Mouse (Mus musculus): ENCODE data around the gene Vamp8. TPM values are rescaled to one million over a fixed set of nuclear protein-coding genes. Genes with fewer than 3 reads are reported as not detected.

Vamp8 gene
- polyA plus RNA-seq, 1 experiment from 2014 or later = 179 TPM

GRCm38 (mm10) chr6:72380131-72380770, 10.3 kb downstream of the Vamp8 start, which contains the start of gene Vamp5:
Vamp5 (minus strand) TSS chr6:72380468.
- Histone ChIP-seq H3K4me3 (peak within 1 kb of the TSS; percentile 62), H3K4me2 (peak within 1 kb of the TSS; percentile 83), H3K9ac (peak within 1 kb of the TSS; percentile 72), H3K4me1 (0 out of 2 replicates have a peak, but pooled peaks cover 6% of the 10 kb centered on the region), H3K36me3 (peaks cover 6% of the 10 kb centered on the region), H3K27ac (peak within 1 kb of the TSS; percentile 84), H3K9me3 (no peaks in the 10 kb centered on the region), H3K27me3 (no peaks in the 10 kb centered on the region)
- peak; percentile 87 for ATAC-seq (ENCODE audit: borderline replicate concordance, extremely low read depth, low FRiP score, low TSS enrichment)
- WGBS = 1% methylated on average over 49 of the region's 49 CpGs

- Histone ChIP-seq H3K4me1 (peaks cover 6% of the 10 kb centered on the region; the same call in 1 of the 2 replicates), H3K9me3 (no peaks in the 10 kb centered on the region), H3K9ac (peak overlapping the region; percentile 72), H3K36me3 (no peaks in the 10 kb centered on the region; the same call in 1 of the 2 replicates), H3K4me3 (peak overlapping the region; percentile 62), H3K27me3 (no peaks in the 10 kb centered on the region), H3K4me2 (peak overlapping the region; percentile 83), H3K27ac (peak overlapping the region; percentile 84)
- ATAC-seq (ENCODE audit: borderline replicate concordance, extremely low read depth, low FRiP score, low TSS enrichment) = peak; percentile 8; the same call in 1 of the 2 replicates
- WGBS = 43% methylated on average over 7 of the region's 7 CpGs
Observed at GRCm38 (mm10) chr6:72379377-72380130, 10.9 kb downstream of the Vamp8 start.

DNA sequence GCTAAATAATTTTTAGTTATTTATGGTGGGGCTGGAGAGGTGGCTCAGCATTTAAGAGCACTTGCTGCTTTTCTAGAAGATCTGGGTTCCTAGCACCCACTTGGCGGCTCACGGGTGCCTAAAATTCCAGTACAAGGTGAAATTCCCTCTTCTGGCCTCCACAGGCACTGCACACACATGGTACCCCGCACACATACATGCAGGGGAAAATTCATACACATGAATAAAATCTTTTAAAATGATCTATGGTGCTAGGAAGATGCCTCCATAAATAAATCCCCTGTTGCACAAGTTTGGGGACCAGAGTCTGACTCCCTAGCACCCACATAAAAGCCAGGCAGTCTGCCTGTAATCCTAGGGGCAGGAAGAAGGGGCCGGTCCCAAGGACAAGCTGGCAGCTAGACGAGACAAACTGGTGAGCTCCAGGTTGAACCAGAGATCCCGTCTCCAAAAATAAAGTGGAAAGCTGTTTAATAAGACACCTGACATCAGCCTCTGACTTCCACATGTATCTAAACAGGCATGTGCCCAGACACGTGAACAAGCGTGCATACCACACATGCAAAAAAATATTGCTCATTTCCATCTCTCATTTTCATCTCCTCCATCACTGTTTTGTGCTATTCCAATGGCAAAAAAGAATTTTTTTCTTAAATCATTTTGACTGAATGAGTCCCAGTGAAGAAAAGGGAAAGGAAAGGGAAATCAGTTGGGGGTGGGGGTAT, 11.8 kb downstream of the Vamp8 start:
- Histone ChIP-seq H3K9ac (no peak overlapping the region), H3K4me3 (0 out of 2 replicates have a peak overlapping the region, but pooled peaks have one; percentile 62), H3K36me3 (no peaks in the 10 kb centered on the region), H3K4me2 (peak overlapping the region; percentile 83), H3K27ac (no peak overlapping the region), H3K4me1 (peaks cover 15% of the 10 kb centered on the region), H3K9me3 (no peaks in the 10 kb centered on the region), H3K27me3 (no peaks in the 10 kb centered on the region)
- WGBS = 89% methylated on average over 8 of the region's 8 CpGs
- ATAC-seq (ENCODE audit: borderline replicate concordance, extremely low read depth, low FRiP score, low TSS enrichment) = no peak

- H3K27ac ChIP-seq = no peak overlapping the region
- no peak overlapping the region for H3K9ac ChIP-seq
- no peak for ATAC-seq (ENCODE audit: borderline replicate concordance, extremely low read depth, low FRiP score, low TSS enrichment)
- no peak overlapping the region for H3K4me2 ChIP-seq
- H3K4me3 ChIP-seq = no peak overlapping the region
- 77% methylated on average over 15 of the region's 15 CpGs for WGBS
- H3K9me3 ChIP-seq = no peaks in the 10 kb centered on the region
- peaks cover 34% of the 10 kb centered on the region for H3K4me1 ChIP-seq
- H3K36me3 ChIP-seq = no peaks in the 10 kb centered on the region
- H3K27me3 ChIP-seq = no peaks in the 10 kb centered on the region
Observed at GRCm38 (mm10) chr6:72374820-72375563, 15.5 kb downstream of the Vamp8 start.

- 31% methylated on average over 7 of the region's 7 CpGs for WGBS
- H3K9ac ChIP-seq = no peak overlapping the region
- peaks cover 34% of the 10 kb centered on the region for H3K4me1 ChIP-seq
- peak overlapping the region; percentile 59 for H3K27ac ChIP-seq
- H3K4me2 ChIP-seq = peak overlapping the region; percentile 0; the same call in 1 of the 2 replicates
- no peaks in the 10 kb centered on the region for H3K36me3 ChIP-seq
- ATAC-seq (ENCODE audit: borderline replicate concordance, extremely low read depth, low FRiP score, low TSS enrichment) = peak; percentile 21; the same call in 1 of the 2 replicates
- H3K27me3 ChIP-seq = no peaks in the 10 kb centered on the region
- H3K4me3 ChIP-seq = no peak overlapping the region
- H3K9me3 ChIP-seq = no peaks in the 10 kb centered on the region
Observed at GRCm38 (mm10) chr6:72374206-72374605, 16.3 kb downstream of the Vamp8 start.

- Histone ChIP-seq H3K9me3 (no peaks in the 10 kb centered on the region), H3K9ac (no peak overlapping the region), H3K27ac (peak overlapping the region; percentile 59), H3K4me3 (no peak overlapping the region), H3K27me3 (no peaks in the 10 kb centered on the region), H3K4me2 (no peak overlapping the region), H3K4me1 (peaks cover 34% of the 10 kb centered on the region), H3K36me3 (no peaks in the 10 kb centered on the region)
- no peak for ATAC-seq (ENCODE audit: borderline replicate concordance, extremely low read depth, low FRiP score, low TSS enrichment)
- WGBS = 57% methylated on average over 4 of the region's 4 CpGs
Observed at GRCm38 (mm10) chr6:72373184-72373583, 17.3 kb downstream of the Vamp8 start.

DNA sequence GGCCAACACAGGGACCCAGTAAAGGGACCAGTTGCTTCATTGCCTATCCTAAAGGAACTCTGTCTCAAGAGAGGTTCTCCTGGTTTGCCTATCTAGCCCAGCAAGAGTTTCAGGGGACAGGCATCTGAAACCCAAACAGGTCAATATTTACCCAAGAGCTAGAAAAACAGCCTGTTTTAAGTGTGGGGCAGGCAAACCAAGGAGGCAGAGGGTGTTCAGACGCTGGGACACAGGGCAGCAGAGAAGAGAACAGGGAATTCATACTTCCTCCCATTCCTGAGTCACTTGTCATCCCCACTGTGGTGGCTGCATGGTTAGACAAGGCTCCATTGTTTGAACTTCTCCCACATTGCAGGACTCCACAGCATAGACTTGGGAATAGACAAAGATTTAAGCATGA, 18.9 kb downstream of the Vamp8 start:
- no peak overlapping the region for H3K4me2 ChIP-seq
- ATAC-seq (ENCODE audit: borderline replicate concordance, extremely low read depth, low FRiP score, low TSS enrichment) = no peak
- no peak overlapping the region for H3K4me3 ChIP-seq
- H3K27ac ChIP-seq = peak overlapping the region; percentile 59
- no peak overlapping the region for H3K9ac ChIP-seq
- no peaks in the 10 kb centered on the region for H3K9me3 ChIP-seq
- WGBS = 11% methylated on average over 1 of the region's 1 CpGs
- no peaks in the 10 kb centered on the region for H3K36me3 ChIP-seq
- no peaks in the 10 kb centered on the region for H3K27me3 ChIP-seq
- H3K4me1 ChIP-seq = peaks cover 34% of the 10 kb centered on the region

- Histone ChIP-seq H3K4me1 (peaks cover 34% of the 10 kb centered on the region), H3K36me3 (no peaks in the 10 kb centered on the region), H3K4me3 (no peak overlapping the region), H3K27me3 (no peaks in the 10 kb centered on the region), H3K9me3 (no peaks in the 10 kb centered on the region), H3K9ac (no peak overlapping the region), H3K4me2 (no peak overlapping the region), H3K27ac (peak overlapping the region; percentile 59)
- peak; percentile 44; the same call in 1 of the 2 replicates for ATAC-seq (ENCODE audit: borderline replicate concordance, extremely low read depth, low FRiP score, low TSS enrichment)
- WGBS = 28% methylated on average over 5 of the region's 5 CpGs
Observed at GRCm38 (mm10) chr6:72371147-72371546, 19.4 kb downstream of the Vamp8 start.

DNA sequence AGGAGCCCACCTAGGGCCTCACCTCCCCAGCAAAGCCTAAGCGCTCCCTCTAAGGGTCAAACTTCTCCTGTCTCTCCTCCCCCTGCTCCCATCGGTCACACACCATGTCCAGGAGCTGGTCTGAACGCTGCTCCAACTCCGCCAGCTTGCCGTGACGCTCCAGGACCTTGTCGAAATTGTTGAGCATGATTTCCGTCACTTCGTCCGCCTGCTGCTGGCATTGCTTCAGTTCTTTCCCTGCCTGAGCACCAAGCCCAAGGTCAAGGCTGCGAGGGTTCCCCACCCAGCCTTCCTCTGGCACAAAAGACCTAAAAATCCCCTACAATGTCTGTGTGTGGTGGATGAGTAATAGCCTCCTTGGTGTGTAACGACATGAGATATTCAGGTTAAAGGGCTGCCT, 20.4 kb downstream of the Vamp8 start:
- Histone ChIP-seq H3K9ac (no peak overlapping the region), H3K9me3 (no peaks in the 10 kb centered on the region), H3K4me1 (peaks cover 34% of the 10 kb centered on the region), H3K4me3 (no peak overlapping the region), H3K27me3 (no peaks in the 10 kb centered on the region), H3K36me3 (no peaks in the 10 kb centered on the region), H3K27ac (peak overlapping the region; percentile 59; the same call in 1 of the 2 replicates), H3K4me2 (no peak overlapping the region)
- WGBS = 72% methylated on average over 12 of the region's 12 CpGs
- ATAC-seq (ENCODE audit: borderline replicate concordance, extremely low read depth, low FRiP score, low TSS enrichment) = no peak

DNA sequence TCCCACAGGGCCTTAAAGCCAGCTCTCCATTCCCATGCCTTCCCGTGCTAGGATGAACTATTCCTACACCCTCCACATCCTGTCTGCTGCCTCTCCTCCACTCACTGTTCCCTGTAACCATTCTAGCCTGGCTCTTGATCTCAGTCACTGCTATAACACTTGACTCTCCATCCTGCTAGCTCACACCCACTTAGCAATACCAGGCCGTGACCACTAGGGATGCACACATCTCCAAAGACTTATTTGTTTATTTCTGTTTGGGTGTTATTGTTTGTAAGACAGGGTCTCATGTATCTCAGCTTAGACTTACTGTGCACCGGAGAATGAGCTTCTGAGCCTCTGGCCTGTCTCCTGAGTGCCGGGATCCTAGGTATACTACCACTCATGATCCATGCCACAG, 20.9 kb downstream of the Vamp8 start:
- 63% methylated on average over 4 of the region's 4 CpGs for WGBS
- Histone ChIP-seq H3K27me3 (no peaks in the 10 kb centered on the region), H3K4me2 (no peak overlapping the region), H3K9me3 (no peaks in the 10 kb centered on the region), H3K9ac (no peak overlapping the region), H3K27ac (no peak overlapping the region), H3K36me3 (no peaks in the 10 kb centered on the region), H3K4me3 (no peak overlapping the region), H3K4me1 (peaks cover 34% of the 10 kb centered on the region)
- ATAC-seq (ENCODE audit: borderline replicate concordance, extremely low read depth, low FRiP score, low TSS enrichment) = no peak

- Histone ChIP-seq H3K4me1 (peaks cover 28% of the 10 kb centered on the region), H3K27ac (no peak overlapping the region), H3K9ac (no peak overlapping the region), H3K4me3 (no peak overlapping the region), H3K27me3 (no peaks in the 10 kb centered on the region), H3K36me3 (no peaks in the 10 kb centered on the region), H3K4me2 (no peak overlapping the region), H3K9me3 (no peaks in the 10 kb centered on the region)
- ATAC-seq (ENCODE audit: borderline replicate concordance, extremely low read depth, low FRiP score, low TSS enrichment) = no peak
- WGBS = 70% methylated on average over 4 of the region's 4 CpGs
Observed at GRCm38 (mm10) chr6:72367460-72367974, 23.0 kb downstream of the Vamp8 start.

Measured in lung, embryonic 15.5 days (tissue).